Mouse (Mus musculus) CD4-positive, CD25-positive, alpha-beta regulatory T cell, adult 4 months (primary cell): ENCODE measurements around the gene Cln5. TPM values are rescaled to one million over a fixed set of nuclear protein-coding genes. Genes with fewer than 3 reads are reported as not detected.

Experiments
- ATAC-seq: one replicate; pipeline ENCODE4 v1.8.0; 2017
- polyA plus RNA-seq, 2 experiments: library from polyadenylated mRNA; unstranded; fragments of 100-300 nt; shearing (Covaris generic); gene quantifications; one replicate each; pipeline ENCODE4 v1.2.1; 2017

Gene Cln5
- polyA plus RNA-seq, 2 experiments from 2014 or later: 16.4 to 19.2 TPM

GRCm38 (mm10) chr14:103112606-103113363, 42.8 kb downstream of the Cln5 start:
- no peak for ATAC-seq

GRCm38 (mm10) chr14:103114994-103115670, 45.1 kb downstream of the Cln5 start:
- ATAC-seq: peak; percentile 72

GRCm38 (mm10) chr14:103125756-103126155, 55.7 kb downstream of the Cln5 start:
- ATAC-seq: no peak

Other genes starting within 250 kb of the Cln5 start
- 1 to 10 TPM; 1.0 to 1.6 TPM for gene Kctd12, start 87.6 kb upstream of the Cln5 start, polyA plus RNA-seq
- under 1 TPM; 0.16 to 0.23 TPM for gene Acod1, start 23.2 kb upstream of the Cln5 start, polyA plus RNA-seq
- 10 to 100 TPM; 29.5 to 34.3 TPM for gene Fbxl3, start 29.4 kb downstream of the Cln5 start, polyA plus RNA-seq